Mouse (Mus musculus) E14TG2a.4 (cell line): ENCODE results near the gene Pou2f1.

Source experiments
- CTCF ChIP-seq: conservative IDR thresholded peaks from 2 replicates; pipeline ENCODE4 v1.5.1; 2014; ENCODE audit warnings: low read length
- NANOG ChIP-seq: IDR thresholded peaks from 2 replicates; pipeline ENCODE4 v1.6.1; 2014; ENCODE audit warnings: borderline replicate concordance, low read length, mixed read lengths

DNA sequence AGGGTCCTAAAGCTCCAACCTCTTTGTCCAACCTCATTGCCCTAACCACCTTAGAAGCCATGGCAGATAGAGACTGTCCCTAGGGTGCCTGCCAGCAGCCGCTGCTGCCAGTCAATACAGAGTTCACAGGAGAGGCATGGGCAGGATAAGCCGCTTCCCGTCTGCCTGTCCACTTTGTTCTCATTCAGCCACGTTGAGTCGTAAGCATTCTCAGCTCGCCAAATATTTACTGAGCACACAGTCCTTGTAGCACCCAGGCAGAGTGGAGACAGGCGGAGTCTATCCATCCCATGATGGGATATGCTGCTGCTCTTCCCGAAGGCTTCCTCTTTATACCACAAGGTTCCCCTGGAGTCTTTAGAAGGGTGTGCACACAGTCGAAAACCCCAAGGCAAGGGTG is 185.2 kb downstream of the Pou2f1 start:
- TF ChIP-seq CTCF (no peak), NANOG (no peak)
